Mouse (Mus musculus): ENCODE measurements around the gene Rnf145. TPM values are rescaled to one million over a fixed set of nuclear protein-coding genes. Genes with fewer than 3 reads are reported as not detected.

The Rnf145 gene
- total RNA-seq (2021) (10 to 100 TPM; 62.2 to 75.5 TPM), polyA plus RNA-seq (2012; rRNA removed) (204 and 238 TPM in 2 replicates)
- long read RNA-seq, transcript Rnf145-201 (11 exons, 3,570 nt): major isoform, 83 of 93 reads
- long read RNA-seq, partial matches to known transcripts: 4 of 93 reads
- long read RNA-seq, other reads (novel, unspliced or antisense): 6 of 93 reads

GRCm38 (mm10) chr11:44518281-44519095, at the start of gene Rnf145:
TSS of gene Rnf145 (plus strand) at chr11:44518964.
- DNase-seq: peak; percentile 87

GRCm38 (mm10) chr11:44469646-44470431, 48.9 kb upstream of the Rnf145 start:
- DNase-seq: no peak

- DNase-seq: peak; percentile 95
Observed at GRCm38 (mm10) chr11:44470432-44471336, 48.1 kb upstream of the Rnf145 start, which contains the start of gene Ublcp1. TSS of gene Ublcp1 (minus strand) at chr11:44470498.

GRCm38 (mm10) chr11:44471337-44471995, 47.3 kb upstream of the Rnf145 start:
- peak; percentile 10 for DNase-seq

GRCm38 (mm10) chr11:44475467-44475866, 43.3 kb upstream of the Rnf145 start:
- DNase-seq: no peak

- DNase-seq: no peak
Observed at GRCm38 (mm10) chr11:44476445-44476844, 42.3 kb upstream of the Rnf145 start.

GRCm38 (mm10) chr11:44478382-44478781, 40.4 kb upstream of the Rnf145 start:
- no peak for DNase-seq

GRCm38 (mm10) chr11:44480246-44480645, 38.5 kb upstream of the Rnf145 start:
- DNase-seq: no peak

GRCm38 (mm10) chr11:44485089-44485736, 33.6 kb upstream of the Rnf145 start:
- DNase-seq: no peak

GRCm38 (mm10) chr11:44489117-44489516, 29.6 kb upstream of the Rnf145 start:
- DNase-seq: no peak

- DNase-seq: no peak
Observed at GRCm38 (mm10) chr11:44494643-44495323, 24.0 kb upstream of the Rnf145 start.

- no peak for DNase-seq
Observed at GRCm38 (mm10) chr11:44496217-44496616, 22.5 kb upstream of the Rnf145 start.

GRCm38 (mm10) chr11:44498412-44499272, 20.1 kb upstream of the Rnf145 start:
- no peak for DNase-seq

- no peak for DNase-seq
Observed at GRCm38 (mm10) chr11:44500966-44501365, 17.8 kb upstream of the Rnf145 start.

- DNase-seq: no peak
Observed at GRCm38 (mm10) chr11:44501477-44501876, 17.3 kb upstream of the Rnf145 start.

GRCm38 (mm10) chr11:44502931-44503330, 15.8 kb upstream of the Rnf145 start:
- DNase-seq: no peak

- no peak for DNase-seq
Observed at GRCm38 (mm10) chr11:44504146-44504545, 14.6 kb upstream of the Rnf145 start.

GRCm38 (mm10) chr11:44504761-44505160, 14.0 kb upstream of the Rnf145 start:
- DNase-seq: no peak

GRCm38 (mm10) chr11:44508876-44509275, 9.9 kb upstream of the Rnf145 start:
- no peak for DNase-seq
